Mouse (Mus musculus): Measurements from ENCODE around the gene Lamb3.
"Not testable (repeated sequence)": the region's sequence is repeated elsewhere in the genome, so short reads cannot be mapped to it uniquely, and the experiment has no call there.

The Lamb3 gene

GRCm38 (mm10) chr1:193279492-193279891, 72.0 kb downstream of the Lamb3 start:
- no peak for DNase-seq (ENCODE audit: low spot score)

- DNase-seq (ENCODE audit: low spot score), result no peak
Observed at GRCm38 (mm10) chr1:193281344-193281743, 73.8 kb downstream of the Lamb3 start.

- DNase-seq (ENCODE audit: low spot score), result no peak
Observed at GRCm38 (mm10) chr1:193284228-193284779, 76.8 kb downstream of the Lamb3 start.

GRCm38 (mm10) chr1:193285766-193286325, 78.3 kb downstream of the Lamb3 start:
- DNase-seq (ENCODE audit: low spot score), result not testable (repeated sequence)

- no peak for DNase-seq (ENCODE audit: low spot score)
Observed at GRCm38 (mm10) chr1:193287578-193287977, 80.1 kb downstream of the Lamb3 start.

- no peak for DNase-seq (ENCODE audit: low spot score)
Observed at GRCm38 (mm10) chr1:193289076-193289475, 81.6 kb downstream of the Lamb3 start.

GRCm38 (mm10) chr1:193289914-193290313, 82.4 kb downstream of the Lamb3 start:
- no peak for DNase-seq (ENCODE audit: low spot score)

GRCm38 (mm10) chr1:193290686-193291085, 83.2 kb downstream of the Lamb3 start:
- DNase-seq (ENCODE audit: low spot score), result no peak

GRCm38 (mm10) chr1:193293039-193293438, 85.5 kb downstream of the Lamb3 start:
- DNase-seq (ENCODE audit: low spot score), result no peak

GRCm38 (mm10) chr1:193293926-193294325, 86.4 kb downstream of the Lamb3 start:
- no peak for DNase-seq (ENCODE audit: low spot score)

GRCm38 (mm10) chr1:193295920-193296319, 88.4 kb downstream of the Lamb3 start:
- no peak for DNase-seq (ENCODE audit: low spot score)

GRCm38 (mm10) chr1:193298141-193298765, 90.8 kb downstream of the Lamb3 start:
- DNase-seq (ENCODE audit: low spot score), result no peak

GRCm38 (mm10) chr1:193299995-193300394, 92.5 kb downstream of the Lamb3 start:
- no peak for DNase-seq (ENCODE audit: low spot score)

- DNase-seq (ENCODE audit: low spot score), result no peak
Observed at GRCm38 (mm10) chr1:193301216-193302092, 94.0 kb downstream of the Lamb3 start.

- DNase-seq (ENCODE audit: low spot score), result no peak
Observed at GRCm38 (mm10) chr1:193302093-193302405, 94.5 kb downstream of the Lamb3 start.

- no peak for DNase-seq (ENCODE audit: low spot score)
Observed at GRCm38 (mm10) chr1:193303096-193303495, 95.6 kb downstream of the Lamb3 start.

- no peak for DNase-seq (ENCODE audit: low spot score)
Observed at GRCm38 (mm10) chr1:193305386-193305785, 97.9 kb downstream of the Lamb3 start.

GRCm38 (mm10) chr1:193306832-193307231, 99.3 kb downstream of the Lamb3 start:
- DNase-seq (ENCODE audit: low spot score), result no peak

GRCm38 (mm10) chr1:193309785-193310518, 102.5 kb downstream of the Lamb3 start:
- DNase-seq (ENCODE audit: low spot score), result no peak

GRCm38 (mm10) chr1:193310519-193311085, 103.1 kb downstream of the Lamb3 start:
- no peak for DNase-seq (ENCODE audit: low spot score)

- DNase-seq (ENCODE audit: low spot score), result no peak
Observed at GRCm38 (mm10) chr1:193311596-193311995, 104.1 kb downstream of the Lamb3 start.
